Mouse (Mus musculus) heart, adult 8-10 months (tissue): Measurements from ENCODE around the gene Pfn2. TPM values are rescaled to one million over a fixed set of nuclear protein-coding genes. Genes with fewer than 3 reads are reported as not detected.
"Not testable (repeated sequence)": the region's sequence is repeated elsewhere in the genome, so short reads cannot be mapped to it uniquely, and the experiment has no call there.

Experiments used
- DNase-seq: peaks from one replicate; pipeline ENCODE4 v3.0.0; 2022; ENCODE audit warnings: low spot score
- total RNA-seq, 4 experiments: library from RNA; stranded (reverse); gene quantifications; 2 replicates each; pipeline ENCODE4 v1.2.4; 2022

Gene Pfn2
- 10 to 100 TPM; 41.5 to 46.3 (median 43.4) TPM for total RNA-seq

DNA sequence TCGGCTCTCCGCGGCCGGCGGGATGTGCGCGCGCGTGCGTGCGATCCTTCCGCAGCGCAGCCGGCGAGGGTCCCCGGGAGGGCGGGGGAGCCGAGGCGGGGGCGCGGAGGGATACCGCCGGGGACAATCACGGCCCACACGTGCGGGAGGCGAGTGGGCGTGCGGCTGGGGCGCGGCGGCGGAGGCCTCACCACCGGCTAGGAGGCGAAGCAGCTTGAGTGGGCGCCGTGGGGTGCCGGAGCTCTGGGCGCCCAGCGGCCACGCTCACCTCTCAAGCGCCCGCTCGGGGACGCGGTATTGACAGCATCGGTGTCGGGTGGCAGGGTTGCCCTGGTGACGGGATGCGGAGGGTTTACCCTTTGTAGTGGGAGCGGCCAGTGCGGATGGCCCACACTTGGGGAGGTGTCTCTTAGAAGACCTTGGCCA lies at the start of gene Pfn2:
Pfn2 (minus strand) TSS at position 320 of the 426 bp plus-strand sequence.
- DNase-seq = peak; percentile 11

DNA sequence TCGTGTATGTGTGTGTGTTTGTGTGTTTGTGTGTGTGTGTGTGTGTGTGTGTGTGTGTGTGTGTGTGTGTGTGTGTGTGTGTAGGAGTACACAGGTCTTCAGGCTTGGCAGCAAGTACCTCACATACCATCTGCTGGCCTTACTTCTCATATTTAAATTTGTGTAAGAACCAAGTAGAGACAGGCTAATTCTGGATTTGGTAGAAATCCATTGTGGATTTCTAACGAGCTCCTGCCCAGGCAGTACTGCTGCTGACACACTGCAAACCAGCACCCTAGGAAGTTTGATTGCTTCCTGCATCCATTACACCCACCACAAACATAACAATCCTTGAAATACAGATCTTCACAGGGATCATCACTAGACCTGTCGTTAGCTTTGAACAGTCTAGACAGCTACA lies 35.1 kb upstream of the Pfn2 start:
- DNase-seq = no peak

DNA sequence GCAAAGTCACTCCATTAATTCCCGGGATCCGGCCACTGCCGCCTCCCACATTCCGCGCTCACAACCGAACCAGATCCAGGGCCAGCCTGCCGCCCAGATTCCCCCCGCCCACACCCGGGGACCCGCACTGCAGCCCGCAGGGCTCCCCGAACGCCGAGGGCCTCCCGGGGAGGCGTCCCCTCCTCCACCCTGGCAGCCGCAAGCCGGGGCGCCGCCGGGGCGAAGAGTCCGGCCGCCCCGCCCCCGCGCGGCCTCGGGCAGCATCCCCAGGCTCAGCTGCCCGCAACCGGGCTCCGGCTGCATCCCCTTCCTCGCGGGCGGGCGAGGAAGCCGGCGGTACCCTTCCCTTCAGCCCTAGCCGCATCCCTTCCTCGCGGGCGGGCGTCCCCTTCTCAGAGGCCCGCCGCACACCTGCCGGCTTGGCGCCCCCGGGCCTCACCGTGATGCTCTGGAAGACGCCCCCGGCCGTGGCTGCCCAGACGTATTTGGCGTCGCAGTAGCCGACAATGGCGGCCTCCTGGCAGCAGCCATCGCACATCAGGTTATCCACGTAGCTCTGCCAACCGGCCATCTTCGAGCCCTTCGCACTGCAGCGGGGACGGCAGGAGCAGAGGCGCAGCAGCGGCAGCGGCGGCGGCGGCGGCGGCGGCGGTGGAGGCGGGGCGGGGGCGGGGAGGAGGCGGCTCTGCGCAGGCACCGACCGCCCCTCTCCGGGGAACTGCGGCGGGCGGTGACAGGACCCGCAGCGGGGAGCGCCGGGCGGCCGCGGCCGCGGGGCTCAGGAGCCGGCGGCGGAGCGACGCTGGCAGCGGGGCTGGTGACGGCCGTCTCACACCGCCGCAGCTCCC lies 743 bp downstream of the Pfn2 start:
- peak; percentile 19 for DNase-seq

DNA sequence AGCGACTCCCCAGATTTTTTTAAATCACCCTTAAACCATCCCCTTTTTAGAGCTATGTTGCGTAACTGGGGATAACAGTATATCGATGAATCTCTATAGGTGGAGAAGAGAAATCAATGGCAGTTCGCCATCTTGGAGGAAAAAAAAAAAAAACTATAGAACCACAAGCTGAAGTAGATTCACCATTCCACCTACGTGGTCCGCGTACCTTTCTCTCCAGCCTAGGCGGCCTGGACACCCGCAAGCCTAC lies 1.3 kb downstream of the Pfn2 start:
- DNase-seq = no peak

DNA sequence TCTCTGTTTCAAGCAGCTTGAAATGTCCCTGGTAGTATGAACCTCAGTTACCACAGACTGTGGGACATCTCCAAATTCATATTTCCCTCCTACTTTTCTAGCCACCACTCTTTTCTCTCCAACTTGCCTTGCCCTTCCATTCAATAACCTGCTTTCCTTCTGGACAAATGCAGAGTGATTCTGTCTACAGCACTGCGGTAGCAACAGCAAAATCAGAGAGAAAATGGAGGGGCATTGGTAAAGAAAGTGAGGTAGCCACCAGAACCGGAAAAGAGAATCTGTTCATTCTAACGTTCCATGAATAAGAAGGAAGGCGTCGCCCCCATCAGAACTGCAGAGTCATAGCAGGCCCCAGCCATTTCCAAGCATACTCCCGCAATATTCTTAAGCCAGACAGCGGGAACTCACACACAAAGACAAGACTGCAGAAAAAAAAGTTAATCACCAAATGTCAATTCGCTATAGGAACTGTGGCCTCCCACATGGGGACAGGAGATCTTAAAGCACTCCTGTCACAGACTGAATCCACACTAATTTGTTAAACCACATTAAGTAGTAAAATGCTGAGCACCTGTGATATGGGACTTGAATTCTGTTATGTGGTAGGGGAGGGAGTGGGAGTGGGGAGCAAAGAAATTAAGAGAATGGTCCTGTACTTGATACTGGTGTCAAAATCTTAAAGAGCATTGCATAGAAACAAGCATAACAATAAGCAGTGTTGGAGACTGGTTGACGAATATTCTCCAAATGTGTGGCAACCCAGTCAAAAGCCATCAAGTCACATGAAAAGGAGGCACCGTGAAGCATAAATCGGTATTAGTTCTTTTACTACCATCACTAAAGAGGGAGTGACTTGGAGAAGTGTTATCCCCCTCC lies 1.9 kb downstream of the Pfn2 start:
- peak; percentile 5 for DNase-seq

DNA sequence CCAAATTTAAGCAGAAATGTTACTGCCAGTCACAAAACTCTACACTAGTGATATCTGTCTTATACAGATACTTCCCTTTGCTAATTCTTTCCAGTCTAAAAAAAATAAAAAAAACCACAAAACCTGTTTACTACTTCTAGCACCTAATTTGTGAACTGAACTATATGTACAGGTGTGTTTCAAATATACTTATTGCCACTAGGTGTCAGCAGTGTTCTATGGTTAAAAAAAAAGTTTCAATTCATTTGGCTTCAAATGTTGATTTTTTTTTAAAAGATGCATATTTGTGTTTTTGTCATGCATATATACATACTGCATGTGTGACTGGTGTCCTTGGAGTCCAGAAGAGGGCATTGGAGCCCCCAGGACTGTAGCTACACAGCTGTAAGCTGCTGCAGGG lies 4.1 kb downstream of the Pfn2 start:
- peak; percentile 30 for DNase-seq

DNA sequence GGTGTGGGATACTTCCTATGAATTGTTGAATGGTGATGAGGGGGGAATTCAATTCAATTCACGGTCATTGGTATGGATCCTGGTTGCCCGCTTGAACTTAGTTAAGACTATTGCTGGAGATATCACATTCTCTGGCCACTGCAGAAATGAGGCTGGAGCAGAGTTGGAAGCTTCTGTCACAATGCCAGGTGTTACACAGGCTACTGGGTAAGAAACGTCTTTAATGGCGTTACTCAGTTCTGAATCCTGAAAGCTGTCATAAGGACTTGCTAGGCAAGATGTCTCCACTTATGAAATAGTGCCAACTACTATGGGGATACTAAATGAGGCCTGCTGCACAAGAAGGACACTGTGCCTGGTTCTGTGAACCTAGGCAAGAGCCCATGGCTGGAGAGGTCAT lies 11.0 kb downstream of the Pfn2 start:
- no peak for DNase-seq

DNA sequence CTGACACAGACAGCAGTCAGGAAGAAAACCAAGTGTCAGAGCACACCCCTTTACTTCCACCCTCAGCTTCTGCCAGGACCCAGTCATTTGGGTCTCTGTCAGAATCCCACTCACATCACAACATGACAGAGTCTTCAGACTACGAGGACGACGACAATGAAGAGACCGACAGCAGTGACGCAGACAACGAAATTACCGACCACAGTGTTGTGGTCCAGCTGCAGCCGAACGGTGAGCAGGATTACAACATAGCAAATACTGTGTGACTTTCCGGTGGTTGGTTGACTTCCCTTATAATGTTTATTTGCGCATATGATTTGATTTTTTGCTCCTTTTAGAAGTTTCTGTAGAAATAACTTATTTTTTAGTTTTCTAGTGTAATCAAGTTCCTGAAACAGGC lies 14.3 kb downstream of the Pfn2 start:
- no peak for DNase-seq

DNA sequence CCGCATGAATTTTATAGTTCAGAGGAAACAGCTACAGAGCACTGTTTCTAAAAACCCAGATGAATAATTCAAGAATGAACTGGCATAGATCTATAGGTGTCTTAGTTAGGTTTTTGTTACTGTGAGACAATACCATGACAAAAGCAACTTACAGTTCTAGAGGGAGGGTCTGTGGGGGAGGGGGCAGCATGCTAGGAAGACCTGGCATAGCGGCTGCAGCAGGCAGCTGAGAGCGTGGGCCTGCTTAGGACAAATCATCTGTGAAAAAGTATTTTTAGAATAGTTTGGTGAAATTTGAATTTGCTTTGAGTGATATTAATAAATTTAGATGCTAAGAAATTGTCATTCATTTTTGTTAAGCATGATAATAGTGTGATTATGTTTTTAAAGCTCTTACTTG lies 22.0 kb downstream of the Pfn2 start:
- no peak for DNase-seq

DNA sequence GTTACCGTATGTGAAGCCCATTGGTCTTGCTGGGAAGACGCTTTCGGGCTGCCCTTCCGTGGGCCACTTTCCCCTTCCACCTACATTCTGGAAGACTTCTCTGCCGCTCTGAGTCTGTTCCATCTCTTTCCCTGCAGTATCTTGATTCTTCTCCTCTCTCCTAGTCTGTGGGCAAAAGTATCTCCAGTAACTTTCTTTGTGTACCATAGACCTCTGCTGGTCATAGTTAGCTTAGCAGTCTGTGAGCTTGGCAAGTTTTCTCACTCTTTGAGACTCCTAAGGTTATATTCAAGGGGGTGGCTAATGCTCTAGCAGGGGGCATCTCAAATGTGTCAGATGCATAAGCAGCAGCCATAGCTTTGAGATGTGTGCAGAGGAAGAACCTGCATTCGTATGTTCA lies 32.4 kb downstream of the Pfn2 start:
- DNase-seq = no peak

DNA sequence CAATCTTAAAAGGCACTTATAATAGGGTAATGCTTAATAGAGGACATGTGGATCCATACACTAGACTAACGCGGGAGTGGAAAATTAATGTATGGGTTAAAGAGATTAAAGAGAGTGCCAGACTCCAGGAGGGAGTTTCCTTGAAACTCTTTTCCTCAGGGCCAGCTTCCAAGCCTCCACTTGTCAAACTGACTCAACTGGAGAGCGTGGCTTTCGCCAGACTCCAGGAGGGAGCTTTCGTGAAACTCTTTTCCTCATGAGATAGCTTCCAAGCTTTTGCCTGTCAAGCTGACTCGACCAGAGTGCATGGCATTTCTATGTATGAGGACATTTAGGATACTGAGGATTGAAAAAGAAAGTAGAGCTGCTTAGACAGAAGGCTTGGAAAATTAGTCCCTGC lies 52.8 kb downstream of the Pfn2 start:
- DNase-seq = not testable (repeated sequence)

Other genes with a start within 250 kb of the Pfn2 start
- gene Commd2, start 196.4 kb downstream of the Pfn2 start, total RNA-seq = 10 to 100 TPM; 12.3 to 16.1 (median 12.9) TPM
- not detected for gene Ankub1, start 155.3 kb downstream of the Pfn2 start, total RNA-seq
- gene Rnf13, start 112.0 kb downstream of the Pfn2 start, total RNA-seq = 100 to 1,000 TPM in 1 of 4 experiments, 10 to 100 TPM in 3; 81.9 to 101 (median 86.3) TPM